Mouse (Mus musculus): ENCODE measurements around the gene Arhgap23.

DNA sequence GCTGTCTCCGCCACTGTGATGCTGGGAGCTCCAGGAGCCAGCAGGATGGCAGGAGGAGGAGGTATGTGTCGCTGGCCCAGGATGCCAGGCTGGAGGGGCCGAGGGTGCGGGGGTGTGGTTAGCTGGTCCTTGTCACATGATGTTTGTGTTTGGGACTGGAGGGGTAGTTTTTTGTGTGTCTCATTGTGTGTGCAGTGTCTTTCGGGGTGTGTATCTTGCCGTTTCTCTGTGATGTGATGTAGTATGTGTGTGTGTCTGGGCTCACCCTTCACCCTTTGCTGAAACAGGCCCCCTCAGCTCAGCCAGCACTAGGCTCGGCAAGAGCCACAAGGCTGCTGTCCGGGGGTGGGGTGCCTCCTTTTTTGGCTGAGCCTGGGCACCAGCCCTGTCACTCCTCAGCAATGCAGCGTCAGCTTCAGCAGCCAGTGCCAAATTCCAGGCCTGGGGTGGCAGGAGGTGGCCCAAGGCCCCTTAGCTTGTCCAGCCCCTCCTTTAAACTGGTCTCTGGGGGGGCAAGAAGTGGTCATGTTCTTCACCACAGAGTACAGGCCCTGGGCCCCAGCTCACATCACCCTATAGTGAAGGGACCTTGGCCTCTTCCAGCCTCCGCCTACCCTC lies 35.1 kb downstream of the Arhgap23 start:
- TF ChIP-seq CTCF (IDR thresholded peaks at IDR 0.05; ENCODE audit: borderline replicate concordance, extremely low read depth, insufficient read depth, insufficient read length) (no peak), POLR2A (IDR thresholded peaks at IDR 0.05; ENCODE audit: borderline replicate concordance, extremely low read depth, insufficient read depth, insufficient read length, poor library complexity, severe bottlenecking) (no peak)

All from brain, embryonic 14.5 days (tissue).